Mouse (Mus musculus): ENCODE results near the gene Notum. TPM values are rescaled to one million over a fixed set of nuclear protein-coding genes. Genes with fewer than 3 reads are reported as not detected.

The Notum gene
- polyA plus RNA-seq, 1 experiment, result 0.24 TPM

- TF ChIP-seq CTCF (IDR thresholded peaks at IDR 0.05; ENCODE audit: borderline replicate concordance, control insufficient read depth, extremely low read depth, insufficient read depth, low read length, poor library complexity) (no peak), POLR2A (IDR thresholded peaks at IDR 0.05; ENCODE audit: control insufficient read depth, extremely low read depth, insufficient read depth, low read length, poor library complexity) (no peak)
- Histone ChIP-seq H3K27me3 (ENCODE audit: control insufficient read depth, insufficient read depth, low read length) (no peaks in the 10 kb centered on the region), H3K4me1 (replicated peaks; ENCODE audit: control insufficient read depth, insufficient read depth, low read length) (no peaks in the 10 kb centered on the region), H3K4me3 (ENCODE audit: control insufficient read depth, insufficient read depth, low read length) (no peak overlapping the region), H3K36me3 (ENCODE audit: control insufficient read depth, insufficient read depth, low read length) (peaks cover 6% of the 10 kb centered on the region; the same call in 1 of the 2 replicates), H3K27ac (ENCODE audit: control insufficient read depth, insufficient read depth, low read length) (no peak overlapping the region)
- no peak for DNase-seq
- WGBS, result 98% methylated on average over 3 of the region's 3 CpGs
These were observed 32.5 kb upstream of the Notum start for GRCm38 (mm10) chr11:120693461-120693860.

GRCm38 (mm10) chr11:120692471-120693011, 31.6 kb upstream of the Notum start:
- no peak for DNase-seq
- no peak overlapping the region for H3K27ac ChIP-seq (ENCODE audit: control insufficient read depth, insufficient read depth, low read length)
- H3K4me3 ChIP-seq (ENCODE audit: control insufficient read depth, insufficient read depth, low read length), result no peak overlapping the region
- H3K27me3 ChIP-seq (ENCODE audit: control insufficient read depth, insufficient read depth, low read length), result no peaks in the 10 kb centered on the region
- H3K4me1 ChIP-seq (replicated peaks; ENCODE audit: control insufficient read depth, insufficient read depth, low read length), result no peaks in the 10 kb centered on the region
- WGBS, result 90% methylated on average over 4 of the region's 4 CpGs
- TF ChIP-seq CTCF (IDR thresholded peaks at IDR 0.05; ENCODE audit: borderline replicate concordance, control insufficient read depth, extremely low read depth, insufficient read depth, low read length, poor library complexity), result no peak
- TF ChIP-seq POLR2A (IDR thresholded peaks at IDR 0.05; ENCODE audit: control insufficient read depth, extremely low read depth, insufficient read depth, low read length, poor library complexity), result no peak
- peaks cover 6% of the 10 kb centered on the region; the same call in 1 of the 2 replicates for H3K36me3 ChIP-seq (ENCODE audit: control insufficient read depth, insufficient read depth, low read length)

- no peak overlapping the region for H3K27ac ChIP-seq (ENCODE audit: control insufficient read depth, insufficient read depth, low read length)
- no peak overlapping the region for H3K4me3 ChIP-seq (ENCODE audit: control insufficient read depth, insufficient read depth, low read length)
- H3K4me1 ChIP-seq (replicated peaks; ENCODE audit: control insufficient read depth, insufficient read depth, low read length), result no peaks in the 10 kb centered on the region
- no peaks in the 10 kb centered on the region for H3K27me3 ChIP-seq (ENCODE audit: control insufficient read depth, insufficient read depth, low read length)
- 76% methylated on average over 3 of the region's 3 CpGs for WGBS
- H3K36me3 ChIP-seq (ENCODE audit: control insufficient read depth, insufficient read depth, low read length), result peaks cover 6% of the 10 kb centered on the region
- DNase-seq, result no peak
- TF ChIP-seq POLR2A (IDR thresholded peaks at IDR 0.05; ENCODE audit: control insufficient read depth, extremely low read depth, insufficient read depth, low read length, poor library complexity) (no peak), CTCF (IDR thresholded peaks at IDR 0.05; ENCODE audit: borderline replicate concordance, control insufficient read depth, extremely low read depth, insufficient read depth, low read length, poor library complexity) (no peak)
These were observed 28.4 kb upstream of the Notum start for GRCm38 (mm10) chr11:120689365-120689764.

- Histone ChIP-seq H3K27me3 (ENCODE audit: control insufficient read depth, insufficient read depth, low read length) (no peaks in the 10 kb centered on the region), H3K27ac (ENCODE audit: control insufficient read depth, insufficient read depth, low read length) (no peak overlapping the region), H3K36me3 (ENCODE audit: control insufficient read depth, insufficient read depth, low read length) (peaks cover 11% of the 10 kb centered on the region), H3K4me1 (replicated peaks; ENCODE audit: control insufficient read depth, insufficient read depth, low read length) (no peaks in the 10 kb centered on the region), H3K4me3 (ENCODE audit: control insufficient read depth, insufficient read depth, low read length) (no peak overlapping the region)
- 95% methylated on average over 20 of the region's 20 CpGs for WGBS
- TF ChIP-seq POLR2A (IDR thresholded peaks at IDR 0.05; ENCODE audit: control insufficient read depth, extremely low read depth, insufficient read depth, low read length, poor library complexity), result no peak
- no peak for TF ChIP-seq CTCF (IDR thresholded peaks at IDR 0.05; ENCODE audit: borderline replicate concordance, control insufficient read depth, extremely low read depth, insufficient read depth, low read length, poor library complexity)
- no peak for DNase-seq
These were observed 25.8 kb upstream of the Notum start for GRCm38 (mm10) chr11:120686650-120687272.

GRCm38 (mm10) chr11:120684660-120685059, 23.7 kb upstream of the Notum start:
- 78% methylated on average over 2 of the region's 2 CpGs for WGBS
- no peak for DNase-seq
- no peaks in the 10 kb centered on the region for H3K4me1 ChIP-seq (replicated peaks; ENCODE audit: control insufficient read depth, insufficient read depth, low read length)
- no peaks in the 10 kb centered on the region for H3K27me3 ChIP-seq (ENCODE audit: control insufficient read depth, insufficient read depth, low read length)
- TF ChIP-seq CTCF (IDR thresholded peaks at IDR 0.05; ENCODE audit: borderline replicate concordance, control insufficient read depth, extremely low read depth, insufficient read depth, low read length, poor library complexity), result no peak
- no peak overlapping the region for H3K4me3 ChIP-seq (ENCODE audit: control insufficient read depth, insufficient read depth, low read length)
- H3K27ac ChIP-seq (ENCODE audit: control insufficient read depth, insufficient read depth, low read length), result no peak overlapping the region
- peaks cover 18% of the 10 kb centered on the region for H3K36me3 ChIP-seq (ENCODE audit: control insufficient read depth, insufficient read depth, low read length)

- H3K27me3 ChIP-seq (ENCODE audit: control insufficient read depth, insufficient read depth, low read length), result no peaks in the 10 kb centered on the region
- peaks cover 17% of the 10 kb centered on the region for H3K36me3 ChIP-seq (ENCODE audit: control insufficient read depth, insufficient read depth, low read length)
- no peak overlapping the region for H3K27ac ChIP-seq (ENCODE audit: control insufficient read depth, insufficient read depth, low read length)
- TF ChIP-seq CTCF (IDR thresholded peaks at IDR 0.05; ENCODE audit: borderline replicate concordance, control insufficient read depth, extremely low read depth, insufficient read depth, low read length, poor library complexity) (no peak), POLR2A (IDR thresholded peaks at IDR 0.05; ENCODE audit: control insufficient read depth, extremely low read depth, insufficient read depth, low read length, poor library complexity) (no peak)
- no peak for DNase-seq
- 96% methylated on average over 2 of the region's 2 CpGs for WGBS
- no peaks in the 10 kb centered on the region for H3K4me1 ChIP-seq (replicated peaks; ENCODE audit: control insufficient read depth, insufficient read depth, low read length)
- no peak overlapping the region for H3K4me3 ChIP-seq (ENCODE audit: control insufficient read depth, insufficient read depth, low read length)
These were observed 23.1 kb upstream of the Notum start for GRCm38 (mm10) chr11:120684086-120684485.

Measured in thymus, adult 2 months (tissue).